Mouse (Mus musculus) cortical plate, adult 2 months (tissue): ENCODE results near the gene Letmd1.

Experiments used
- CTCF ChIP-seq: fragments of 200-500 bp; IDR thresholded peaks from 2 replicates; pipeline ENCODE4 v1.5.1; 2011; ENCODE audit warnings: mild to moderate bottlenecking, control low read depth, low read length; ENCODE audit not compliant: insufficient read depth; ENCODE audit errors: extremely low read depth
- POLR2A ChIP-seq: fragments of 200-500 bp; IDR thresholded peaks from 2 replicates; pipeline ENCODE4 v1.6.1; 2011; ENCODE audit warnings: mild to moderate bottlenecking, low read length, control low read depth; ENCODE audit not compliant: insufficient read depth; ENCODE audit errors: extremely low read depth

- TF ChIP-seq CTCF (no peak), POLR2A (no peak)
These were observed 46.3 kb downstream of the Letmd1 start for GRCm38 (mm10) chr15:100515121-100515520.
